Mouse (Mus musculus): ENCODE measurements at regions not wholly inside any gene's neighbourhood (a gene's known extent, or its start where the extent isn't known, plus 50 kb on each side); places are given as distances from the start of the nearest gene placed in this dataset.

DNA sequence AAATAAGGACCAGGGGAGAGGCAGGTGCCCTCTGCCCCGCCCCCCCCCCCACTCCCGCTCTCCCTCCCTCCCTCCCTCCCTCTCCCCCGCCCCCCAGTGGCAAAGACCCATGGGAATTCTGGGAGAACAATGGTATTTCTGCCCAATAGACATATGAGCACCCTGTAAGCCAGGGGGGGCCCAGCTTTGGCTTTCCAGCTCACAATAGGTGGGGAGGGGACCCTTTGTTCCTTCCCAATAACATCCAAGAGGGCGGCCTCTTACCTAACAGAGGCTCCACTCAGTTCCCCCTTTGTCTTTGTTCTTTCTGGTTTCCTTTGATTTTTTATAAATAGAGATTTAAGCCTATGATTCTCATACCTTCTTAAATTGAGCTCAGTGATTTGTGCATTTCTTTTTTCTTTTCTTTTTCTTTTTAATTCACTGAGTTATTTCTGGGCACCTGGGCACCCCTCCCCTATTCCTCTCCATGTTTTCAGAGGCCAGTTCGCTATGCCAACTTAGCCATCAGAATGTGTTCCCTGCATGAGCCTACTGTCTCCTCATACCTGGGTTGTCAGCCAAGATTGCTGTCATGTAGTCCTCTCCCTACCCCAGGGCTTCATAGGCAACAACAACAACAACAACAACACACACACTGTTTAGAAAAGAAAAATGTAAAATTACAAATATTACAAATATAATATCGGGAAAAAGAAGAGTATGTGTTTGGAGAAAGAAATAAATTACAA is 72.3 kb upstream of the Plekha5 start:
- Histone ChIP-seq H3K4me1 (replicated peaks; ENCODE audit: low read depth, low read length) (peaks cover 15% of the 10 kb centered on the region), H3K9me3 (ENCODE audit: low read length) (no peaks in the 10 kb centered on the region), H3K36me3 (ENCODE audit: insufficient read depth, low read length) (no peaks in the 10 kb centered on the region), H3K4me3 (replicated peaks; ENCODE audit: low read length) (no peak overlapping the region), H3K27me3 (ENCODE audit: insufficient read depth, low read length) (no peaks in the 10 kb centered on the region)
- TF ChIP-seq POU5F1 (IDR thresholded peaks at IDR 0.05; ENCODE audit: borderline replicate concordance, low read length) (no peak), NANOG (IDR thresholded peaks at IDR 0.05; ENCODE audit: borderline replicate concordance, low read length) (no peak), CTCF (conservative IDR thresholded peaks at IDR 0.05; ENCODE audit: low read length) (no peak)

DNA sequence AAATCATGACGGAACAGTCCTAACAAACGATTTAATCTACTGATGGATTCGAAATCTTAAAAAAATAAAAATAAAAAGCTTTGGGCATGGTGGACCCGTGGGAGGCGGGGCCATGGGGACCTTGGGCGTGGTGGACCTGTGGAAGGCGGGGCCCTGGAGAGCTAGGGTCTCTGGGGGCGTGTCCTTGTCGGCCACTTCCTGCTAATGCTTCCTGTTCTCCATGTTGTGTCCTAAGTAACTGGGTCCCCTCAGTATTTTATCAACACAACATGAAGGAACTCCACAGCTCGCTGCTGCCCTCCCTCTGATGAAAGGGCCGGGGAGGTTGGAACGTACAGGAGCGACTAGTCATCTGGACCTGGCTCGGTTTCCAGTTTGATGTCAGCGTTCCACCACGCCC is 75.3 kb upstream of the Plekha5 start:
- Histone ChIP-seq H3K9me3 (ENCODE audit: low read length) (peaks cover 6% of the 10 kb centered on the region; the same call in 1 of the 2 replicates), H3K27me3 (ENCODE audit: insufficient read depth, low read length) (no peaks in the 10 kb centered on the region), H3K4me1 (replicated peaks; ENCODE audit: low read depth, low read length) (peaks cover 15% of the 10 kb centered on the region), H3K4me3 (replicated peaks; ENCODE audit: low read length) (no peak overlapping the region), H3K36me3 (ENCODE audit: insufficient read depth, low read length) (no peaks in the 10 kb centered on the region)
- TF ChIP-seq POU5F1 (IDR thresholded peaks at IDR 0.05; ENCODE audit: borderline replicate concordance, low read length) (no peak), NANOG (IDR thresholded peaks at IDR 0.05; ENCODE audit: borderline replicate concordance, low read length) (no peak), CTCF (conservative IDR thresholded peaks at IDR 0.05; ENCODE audit: low read length) (no peak)

- H3K9me3 ChIP-seq (ENCODE audit: low read length), result peaks cover 6% of the 10 kb centered on the region; the same call in 1 of the 2 replicates
- no peaks in the 10 kb centered on the region for H3K36me3 ChIP-seq (ENCODE audit: insufficient read depth, low read length)
- no peaks in the 10 kb centered on the region for H3K27me3 ChIP-seq (ENCODE audit: insufficient read depth, low read length)
- H3K4me3 ChIP-seq (replicated peaks; ENCODE audit: low read length), result no peak overlapping the region
- TF ChIP-seq CTCF (conservative IDR thresholded peaks at IDR 0.05; ENCODE audit: low read length) (no peak), POU5F1 (IDR thresholded peaks at IDR 0.05; ENCODE audit: borderline replicate concordance, low read length) (no peak), NANOG (IDR thresholded peaks at IDR 0.05; ENCODE audit: borderline replicate concordance, low read length) (no peak)
- H3K4me1 ChIP-seq (replicated peaks; ENCODE audit: low read depth, low read length), result peaks cover 15% of the 10 kb centered on the region
Measured at GRCm38 (mm10) chr6:140346929-140347328, 76.9 kb upstream of the Plekha5 start.

DNA sequence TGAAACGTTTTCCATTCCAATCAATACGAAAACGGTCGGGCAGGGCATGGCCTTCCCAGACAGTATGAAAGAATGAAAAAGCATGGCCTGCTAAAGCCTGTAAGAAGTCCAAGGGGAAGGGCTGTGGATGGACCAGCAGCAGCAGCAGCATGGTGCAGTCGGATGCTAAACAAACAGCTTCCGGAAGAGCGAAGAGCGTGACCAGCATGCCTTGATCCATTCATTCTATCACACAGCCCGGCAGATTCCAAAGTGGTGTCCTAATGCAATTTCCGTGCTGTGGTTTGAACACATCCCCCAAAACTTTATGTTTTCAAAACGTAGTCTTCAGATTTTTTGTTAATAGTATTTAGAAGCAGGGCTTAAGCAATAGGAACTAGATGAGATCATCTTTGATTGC is 80.2 kb upstream of the Plekha5 start:
- TF ChIP-seq CTCF (conservative IDR thresholded peaks at IDR 0.05; ENCODE audit: low read length) (no peak), NANOG (IDR thresholded peaks at IDR 0.05; ENCODE audit: borderline replicate concordance, low read length) (no peak), POU5F1 (IDR thresholded peaks at IDR 0.05; ENCODE audit: borderline replicate concordance, low read length) (no peak)
- H3K27me3 ChIP-seq (ENCODE audit: insufficient read depth, low read length), result no peaks in the 10 kb centered on the region
- no peaks in the 10 kb centered on the region for H3K36me3 ChIP-seq (ENCODE audit: insufficient read depth, low read length)
- H3K9me3 ChIP-seq (ENCODE audit: low read length), result peaks cover 6% of the 10 kb centered on the region; the same call in 1 of the 2 replicates
- peaks cover 14% of the 10 kb centered on the region for H3K4me1 ChIP-seq (replicated peaks; ENCODE audit: low read depth, low read length)
- no peak overlapping the region for H3K4me3 ChIP-seq (replicated peaks; ENCODE audit: low read length)

DNA sequence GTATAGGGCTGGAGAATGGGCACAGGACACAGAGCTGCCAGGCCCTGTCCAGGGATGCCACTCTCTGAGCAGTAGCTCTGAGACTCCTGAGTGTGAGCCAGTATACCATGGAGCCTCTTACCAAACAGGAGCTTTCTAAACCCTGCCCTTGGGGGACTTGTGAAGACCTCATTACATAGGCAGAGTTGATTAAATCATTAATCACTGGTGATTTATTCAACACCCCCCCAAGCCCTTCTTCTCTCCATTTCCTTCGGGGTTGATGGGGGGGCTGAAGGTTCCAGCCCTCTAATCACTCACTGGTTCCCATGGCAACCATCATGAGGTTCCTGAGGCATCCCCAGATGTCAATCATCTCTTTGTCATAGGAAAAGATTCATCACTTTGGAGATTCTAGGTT is 81.0 kb upstream of the Plekha5 start:
- TF ChIP-seq POU5F1 (IDR thresholded peaks at IDR 0.05; ENCODE audit: borderline replicate concordance, low read length), result no peak
- TF ChIP-seq NANOG (IDR thresholded peaks at IDR 0.05; ENCODE audit: borderline replicate concordance, low read length), result no peak
- no peak for TF ChIP-seq CTCF (conservative IDR thresholded peaks at IDR 0.05; ENCODE audit: low read length)
- no peaks in the 10 kb centered on the region for H3K27me3 ChIP-seq (ENCODE audit: insufficient read depth, low read length)

DNA sequence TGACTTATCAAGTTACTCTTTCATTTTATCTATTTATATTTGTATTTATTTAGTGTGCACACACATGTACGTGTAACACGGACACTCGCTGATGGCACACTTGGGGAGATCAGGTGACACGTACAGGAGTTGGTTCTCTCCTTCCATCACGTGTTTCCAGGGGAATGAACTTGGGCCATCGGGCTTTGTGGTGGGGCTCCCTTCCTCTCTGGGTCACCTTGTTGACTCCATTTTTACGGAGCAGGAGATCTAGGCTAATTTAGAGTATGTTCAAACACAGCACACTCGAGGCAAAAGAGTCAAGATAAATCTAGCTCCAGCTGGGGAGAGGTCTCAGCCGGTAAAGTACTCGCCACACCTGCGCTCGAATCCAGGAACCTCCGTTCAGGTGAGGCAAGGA is 84.1 kb upstream of the Plekha5 start:
- no peak overlapping the region for H3K4me3 ChIP-seq (replicated peaks; ENCODE audit: low read length)
- TF ChIP-seq NANOG (IDR thresholded peaks at IDR 0.05; ENCODE audit: borderline replicate concordance, low read length), result no peak
- no peak for TF ChIP-seq CTCF (conservative IDR thresholded peaks at IDR 0.05; ENCODE audit: low read length)
- TF ChIP-seq POU5F1 (IDR thresholded peaks at IDR 0.05; ENCODE audit: borderline replicate concordance, low read length), result no peak

More for the DNA sequence above, 81.0 kb upstream of the Plekha5 start:
- H3K4me1 ChIP-seq (replicated peaks; ENCODE audit: low read depth, low read length), result peaks cover 22% of the 10 kb centered on the region
- H3K36me3 ChIP-seq (ENCODE audit: insufficient read depth, low read length), result no peaks in the 10 kb centered on the region
- peaks cover 6% of the 10 kb centered on the region; the same call in 1 of the 2 replicates for H3K9me3 ChIP-seq (ENCODE audit: low read length)
- H3K4me3 ChIP-seq (replicated peaks; ENCODE audit: low read length), result no peak overlapping the region

GRCm38 (mm10) chr6:140337897-140338749 is 85.7 kb upstream of the Plekha5 start:
- H3K9me3 ChIP-seq (ENCODE audit: low read length), result peaks cover 18% of the 10 kb centered on the region
- no peaks in the 10 kb centered on the region; the same call in 1 of the 2 replicates for H3K36me3 ChIP-seq (ENCODE audit: insufficient read depth, low read length)
- TF ChIP-seq NANOG (IDR thresholded peaks at IDR 0.05; ENCODE audit: borderline replicate concordance, low read length), result no peak
- no peak for TF ChIP-seq CTCF (conservative IDR thresholded peaks at IDR 0.05; ENCODE audit: low read length)
- no peak for TF ChIP-seq POU5F1 (IDR thresholded peaks at IDR 0.05; ENCODE audit: borderline replicate concordance, low read length)
- no peaks in the 10 kb centered on the region for H3K27me3 ChIP-seq (ENCODE audit: insufficient read depth, low read length)
- H3K4me3 ChIP-seq (replicated peaks; ENCODE audit: low read length), result peak overlapping the region; percentile 57
- H3K4me1 ChIP-seq (replicated peaks; ENCODE audit: low read depth, low read length), result peaks cover 48% of the 10 kb centered on the region

More for the DNA sequence above, 84.1 kb upstream of the Plekha5 start:
- no peaks in the 10 kb centered on the region; the same call in 1 of the 2 replicates for H3K36me3 ChIP-seq (ENCODE audit: insufficient read depth, low read length)
- H3K27me3 ChIP-seq (ENCODE audit: insufficient read depth, low read length), result no peaks in the 10 kb centered on the region
- peaks cover 48% of the 10 kb centered on the region for H3K4me1 ChIP-seq (replicated peaks; ENCODE audit: low read depth, low read length)
- peaks cover 9% of the 10 kb centered on the region for H3K9me3 ChIP-seq (ENCODE audit: low read length)

- H3K9me3 ChIP-seq (ENCODE audit: low read length), result peaks cover 29% of the 10 kb centered on the region
- no peaks in the 10 kb centered on the region; the same call in 1 of the 2 replicates for H3K36me3 ChIP-seq (ENCODE audit: insufficient read depth, low read length)
- peaks cover 48% of the 10 kb centered on the region for H3K4me1 ChIP-seq (replicated peaks; ENCODE audit: low read depth, low read length)
- H3K4me3 ChIP-seq (replicated peaks; ENCODE audit: low read length), result peak overlapping the region; percentile 57
- no peaks in the 10 kb centered on the region for H3K27me3 ChIP-seq (ENCODE audit: insufficient read depth, low read length)
- TF ChIP-seq CTCF (conservative IDR thresholded peaks at IDR 0.05; ENCODE audit: low read length) (no peak), POU5F1 (IDR thresholded peaks at IDR 0.05; ENCODE audit: borderline replicate concordance, low read length) (no peak), NANOG (IDR thresholded peaks at IDR 0.05; ENCODE audit: borderline replicate concordance, low read length) (no peak)
Measured at GRCm38 (mm10) chr6:140337083-140337491, 86.8 kb upstream of the Plekha5 start.
